Mouse (Mus musculus) megakaryocyte-erythroid progenitor cell, adult 5-6 weeks (primary cell): ENCODE measurements around the gene Osbpl3. TPM values are rescaled to one million over a fixed set of nuclear protein-coding genes. Genes with fewer than 3 reads are reported as not detected.
A peak's percentile ranks its signal among the peaks of the same experiment; 100 is the strongest.

Source experiments
- ATAC-seq: replicated peaks from 2 replicates; pipeline ENCODE4 v1.8.0; 2016; ENCODE audit warnings: mild to moderate bottlenecking, inconsistent platforms; ENCODE audit not compliant: severe bottlenecking, poor library complexity, low FRiP score, low TSS enrichment
- total RNA-seq, 2 experiments: library from RNA; stranded (forward) in 1 of 2; stranded (reverse) in 1 of 2; fragments of 200-1000, 215-1000 nt in 1 of 2; fragments of >200 nt in 1 of 2; fragmentation: Nextera tagmentation in 1 of 2; gene quantifications; 2 replicates each; pipeline ENCODE4 v1.2.3; 2014 to 2017

Gene Osbpl3
- total RNA-seq, 2 experiments from 2014 or later = 10.9 to 16.4 TPM

DNA sequence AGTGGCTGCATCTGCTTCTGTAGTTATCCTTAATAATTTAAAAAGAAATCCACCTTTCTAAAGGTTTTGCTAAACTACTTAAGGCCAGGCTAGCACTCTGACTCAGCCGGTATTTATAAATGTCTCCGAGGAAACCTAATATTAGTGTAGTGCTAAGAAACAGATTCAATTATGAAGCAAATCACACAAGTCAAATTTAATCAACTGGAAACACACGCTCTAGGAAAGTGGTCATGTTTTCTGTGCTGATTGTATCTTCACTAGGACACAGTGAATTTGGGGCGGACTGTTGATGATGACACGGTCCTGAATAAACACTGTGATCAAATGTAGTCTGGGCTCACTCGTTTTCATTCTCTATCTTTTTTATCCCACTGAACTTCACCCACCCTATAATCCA lies 40.6 kb downstream of the Osbpl3 start:
- ATAC-seq = no peak

GRCm38 (mm10) chr6:50414547-50414946 lies 41.5 kb downstream of the Osbpl3 start:
- no peak for ATAC-seq

- no peak for ATAC-seq
Observed at GRCm38 (mm10) chr6:50413381-50413780, 42.6 kb downstream of the Osbpl3 start.

DNA sequence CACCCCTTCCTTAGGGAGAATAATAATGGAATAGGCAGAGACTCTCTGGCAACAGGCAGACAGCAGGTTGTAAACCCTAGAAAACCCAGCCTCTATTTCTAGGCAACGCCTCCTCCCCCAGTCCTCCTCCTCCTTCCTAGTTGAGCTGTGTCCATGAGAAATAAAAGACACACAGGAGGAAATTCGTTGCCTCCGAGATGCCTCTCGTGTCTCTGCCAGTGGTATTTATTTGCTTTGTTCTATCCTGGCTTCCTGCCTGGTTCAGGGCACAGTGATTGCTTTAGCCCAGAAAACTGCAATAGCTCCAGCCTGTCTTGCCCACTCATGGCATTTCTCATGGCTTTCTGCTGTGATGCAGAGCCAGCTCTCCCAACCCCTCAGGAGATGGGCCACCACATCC lies 43.8 kb downstream of the Osbpl3 start:
- ATAC-seq = no peak

DNA sequence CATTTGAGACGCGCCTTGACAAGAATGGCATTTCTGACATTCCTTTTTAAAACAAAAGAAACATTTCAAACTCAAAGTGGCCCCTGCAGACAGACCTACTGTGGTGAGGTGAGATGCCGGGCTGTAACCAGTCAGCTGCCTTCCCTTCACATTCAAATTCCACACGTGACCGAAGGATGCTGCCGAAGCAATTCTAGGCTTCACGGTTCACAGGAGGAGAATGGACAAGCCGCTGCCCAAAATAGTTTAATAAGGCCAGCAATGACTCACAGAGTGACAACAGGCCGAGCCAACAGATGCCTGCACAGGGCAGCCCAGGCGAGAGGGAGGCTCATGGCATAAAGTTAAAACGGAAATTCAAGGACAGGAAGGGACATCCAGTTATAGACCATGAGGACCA lies 51.3 kb downstream of the Osbpl3 start:
- no peak for ATAC-seq

DNA sequence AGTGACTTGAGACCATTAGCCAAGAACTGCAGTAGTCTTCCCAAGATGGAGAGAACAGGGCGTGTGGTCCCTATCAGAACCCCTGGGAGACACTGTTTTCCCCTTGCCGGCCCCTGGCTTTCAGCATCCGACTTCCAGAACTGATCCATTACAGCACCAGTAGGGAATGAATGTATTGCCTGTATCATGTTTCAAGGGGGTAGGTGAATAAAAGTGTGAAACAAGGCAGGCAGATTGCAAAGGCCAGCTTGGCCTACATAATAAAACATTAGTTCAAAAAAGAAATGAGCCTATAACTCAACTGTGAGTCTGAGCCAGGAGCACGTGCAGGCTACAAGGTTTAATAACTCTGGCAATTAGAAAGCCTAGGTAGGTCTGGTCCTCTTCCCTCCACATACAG lies 52.5 kb downstream of the Osbpl3 start:
- no peak for ATAC-seq

GRCm38 (mm10) chr6:50402872-50403271 lies 53.1 kb downstream of the Osbpl3 start:
- no peak for ATAC-seq

GRCm38 (mm10) chr6:50400234-50400633 lies 55.8 kb downstream of the Osbpl3 start:
- ATAC-seq = no peak

DNA sequence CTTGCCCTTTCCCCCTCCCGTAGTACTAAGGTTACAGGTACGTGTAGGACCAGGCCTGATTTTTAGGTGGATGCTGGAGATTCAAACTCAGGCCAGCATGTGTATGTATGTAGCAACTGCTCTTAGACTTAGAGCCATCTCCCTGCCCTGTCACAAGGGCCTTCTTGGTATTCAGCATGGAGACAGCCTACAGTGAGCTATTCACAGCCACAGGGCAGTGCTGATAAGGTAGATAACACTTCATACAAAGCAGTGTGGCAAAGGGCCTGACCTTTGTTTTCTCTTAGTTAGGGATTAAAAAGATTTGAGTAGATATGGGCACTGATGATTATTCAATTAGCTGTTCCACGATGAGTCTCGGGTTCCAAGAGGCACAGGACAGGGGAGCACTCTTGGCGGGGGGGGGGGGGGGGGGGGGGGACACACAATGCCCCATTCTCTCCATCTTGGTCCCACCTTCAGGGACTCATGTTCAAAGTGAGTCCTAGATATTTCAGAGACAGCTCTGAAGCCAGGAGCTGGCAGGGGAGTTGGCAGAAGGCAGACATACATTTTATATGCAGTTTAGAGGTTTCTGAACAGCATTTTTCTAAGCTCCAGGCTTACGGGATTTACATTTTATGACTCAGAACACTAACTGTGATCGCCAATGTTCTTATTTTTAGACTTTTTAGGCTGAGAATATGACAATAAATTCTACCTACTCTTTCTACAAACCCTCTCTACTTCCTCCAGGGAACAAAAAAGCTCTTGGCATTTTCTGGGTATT lies 56.4 kb downstream of the Osbpl3 start:
- ATAC-seq = peak; percentile 68; the same call in 1 of the 2 replicates

GRCm38 (mm10) chr6:50398324-50398723 lies 57.7 kb downstream of the Osbpl3 start:
- ATAC-seq = no peak

GRCm38 (mm10) chr6:50397116-50397515 lies 58.9 kb downstream of the Osbpl3 start:
- ATAC-seq = no peak

GRCm38 (mm10) chr6:50395641-50396312 lies 60.2 kb downstream of the Osbpl3 start:
- ATAC-seq = no peak

DNA sequence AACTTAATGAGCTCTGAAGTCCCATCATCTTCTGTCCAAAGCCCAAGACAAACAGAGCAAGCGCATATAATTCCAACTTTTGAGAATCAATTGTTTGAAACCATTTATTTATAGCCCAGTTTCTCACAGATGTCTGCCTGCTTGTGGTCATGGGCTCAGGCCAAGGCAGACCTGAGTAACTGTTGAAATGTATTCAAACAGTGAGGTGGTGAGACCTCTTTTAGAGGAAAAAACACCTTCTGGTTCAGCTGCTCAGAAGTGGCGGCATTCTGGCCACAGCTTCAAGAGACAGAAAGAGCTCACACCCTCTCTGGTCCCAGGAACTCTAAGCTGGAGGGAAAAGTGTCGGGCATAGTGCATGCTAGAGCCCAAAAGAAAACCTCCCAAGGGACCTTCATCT lies 61.6 kb downstream of the Osbpl3 start:
- ATAC-seq = no peak

- ATAC-seq = no peak
Observed at GRCm38 (mm10) chr6:50393960-50394359, 62.0 kb downstream of the Osbpl3 start.

DNA sequence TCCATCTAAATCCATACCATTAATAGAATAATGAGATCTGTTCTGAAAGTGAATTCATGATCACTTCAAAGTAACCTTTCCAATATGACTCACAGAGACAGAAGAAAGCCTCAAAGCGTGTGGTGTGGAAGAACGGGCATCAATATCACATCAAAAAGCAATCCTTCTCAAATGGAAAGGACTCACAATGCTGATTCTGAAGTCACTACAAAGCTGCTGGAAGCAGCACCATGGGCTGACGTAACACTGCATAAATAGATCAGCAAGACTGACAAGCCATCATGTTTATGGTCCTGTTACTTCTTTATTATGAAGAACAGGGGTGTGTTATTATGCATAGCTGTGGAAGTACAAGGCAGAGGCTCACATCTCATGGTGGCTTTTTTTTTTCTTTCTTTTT lies 64.0 kb downstream of the Osbpl3 start:
- ATAC-seq = no peak

DNA sequence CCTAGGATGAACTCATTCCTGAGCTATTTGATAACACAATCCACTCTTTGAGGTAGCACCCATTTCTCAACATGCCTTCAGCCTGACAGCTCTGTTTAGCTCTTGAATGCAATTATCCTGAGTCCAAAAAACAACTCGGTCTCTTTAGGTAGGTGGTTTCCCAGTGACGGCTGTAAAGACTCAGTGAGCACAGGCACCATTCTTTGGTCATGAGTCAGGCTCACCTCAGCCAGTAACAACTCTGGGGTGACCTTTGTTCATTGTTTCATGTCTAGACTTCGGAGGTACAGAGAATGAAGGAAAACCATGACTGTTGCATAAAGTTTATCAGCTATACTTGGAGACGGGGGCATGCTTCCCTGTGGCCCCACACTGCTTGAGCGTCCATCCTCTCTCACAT lies 65.7 kb downstream of the Osbpl3 start:
- ATAC-seq = no peak

GRCm38 (mm10) chr6:50387629-50388028 lies 68.4 kb downstream of the Osbpl3 start:
- ATAC-seq = 0 out of 2 replicates have a peak, but pooled peaks have one; percentile 34

GRCm38 (mm10) chr6:50386497-50386896 lies 69.5 kb downstream of the Osbpl3 start:
- no peak for ATAC-seq

GRCm38 (mm10) chr6:50385451-50386013 lies 70.5 kb downstream of the Osbpl3 start:
- ATAC-seq = no peak

- no peak for ATAC-seq
Observed at GRCm38 (mm10) chr6:50382711-50383110, 73.3 kb downstream of the Osbpl3 start.

GRCm38 (mm10) chr6:50382196-50382595 lies 73.8 kb downstream of the Osbpl3 start:
- ATAC-seq = no peak
